Mouse (Mus musculus): Measurements from ENCODE around the gene Metrn. TPM values are rescaled to one million over a fixed set of nuclear protein-coding genes. Genes with fewer than 3 reads are reported as not detected.

Metrn gene
- polyA plus RNA-seq, 1 experiment: 3.2 TPM

DNA sequence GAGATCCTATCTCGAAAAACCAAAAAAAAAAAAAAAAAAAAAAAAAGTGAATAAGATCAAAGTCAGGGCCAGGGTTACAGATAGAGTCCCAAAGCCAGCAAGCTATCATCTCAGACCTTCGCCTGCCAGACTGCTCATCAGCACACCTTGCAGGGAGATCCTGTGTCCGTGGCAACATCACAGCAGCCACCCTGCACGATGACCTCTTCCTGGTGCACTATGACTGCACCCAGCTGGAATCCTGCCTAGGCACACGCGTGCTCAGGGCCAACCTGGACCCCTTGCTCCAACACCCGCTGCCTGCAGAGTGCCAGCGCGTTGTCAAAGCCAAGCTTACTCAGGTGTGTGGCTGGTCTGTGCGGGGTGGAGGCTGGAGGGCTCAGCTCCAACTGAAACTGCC is 52.6 kb downstream of the Metrn start:
- H3K4me1 ChIP-seq (ENCODE audit: control insufficient read depth, insufficient read depth, insufficient read length, low read length): no peaks in the 10 kb centered on the region
- no peak overlapping the region for H3K27ac ChIP-seq (replicated peaks; ENCODE audit: low read depth, low read length)
- H3K4me3 ChIP-seq (ENCODE audit: insufficient read depth, low read depth, low read length): no peak overlapping the region

DNA sequence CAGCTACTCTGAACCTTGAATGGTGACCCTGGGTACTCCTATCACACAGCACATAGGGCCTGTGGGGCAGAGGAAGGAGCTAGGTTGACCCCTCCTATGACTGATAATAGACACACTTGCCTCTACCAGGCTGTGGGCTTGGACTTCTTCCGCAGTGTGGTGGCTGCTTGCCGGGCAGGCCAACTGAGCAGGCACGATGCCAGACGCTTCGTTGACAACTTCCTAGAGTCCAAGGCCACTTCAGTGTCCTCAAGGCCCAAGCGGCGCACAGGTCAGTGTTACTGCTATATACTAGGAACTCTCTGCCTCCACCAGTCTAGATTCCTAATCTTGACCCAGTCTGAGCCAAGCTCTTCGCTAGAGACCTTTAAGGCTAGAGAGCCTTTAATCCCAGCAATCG is 53.1 kb downstream of the Metrn start:
- Histone ChIP-seq H3K4me1 (ENCODE audit: control insufficient read depth, insufficient read depth, insufficient read length, low read length) (no peaks in the 10 kb centered on the region), H3K27ac (replicated peaks; ENCODE audit: low read depth, low read length) (no peak overlapping the region), H3K4me3 (ENCODE audit: insufficient read depth, low read depth, low read length) (no peak overlapping the region)

Other genes with a start within 250 kb of the Metrn start
- gene Sox8, start 226.4 kb downstream of the Metrn start, polyA plus RNA-seq (2012; ENCODE audit: insufficient read depth, insufficient read length, missing spikeins): 0.79 TPM in 1 of 2 replicates, not detected in the other
- gene Lmf1, start 218.1 kb downstream of the Metrn start, polyA plus RNA-seq (2012; ENCODE audit: insufficient read depth, insufficient read length, missing spikeins): 24.0 and 41.1 TPM in 2 replicates
- not detected in 2 replicates for gene Gng13, start 80.0 kb downstream of the Metrn start, polyA plus RNA-seq (2012; ENCODE audit: insufficient read depth, insufficient read length, missing spikeins)
- gene Chtf18, start 69.7 kb downstream of the Metrn start, polyA plus RNA-seq (2012; ENCODE audit: insufficient read depth, insufficient read length, missing spikeins): 0.87 and 3.0 TPM in 2 replicates
- 3.0 and 3.9 TPM in 2 replicates for gene Rpusd1, start 69.5 kb downstream of the Metrn start, polyA plus RNA-seq (2012; ENCODE audit: insufficient read depth, insufficient read length, missing spikeins)
- gene Mslnl, start 61.1 kb downstream of the Metrn start, polyA plus RNA-seq (2012; ENCODE audit: insufficient read depth, insufficient read length, missing spikeins): not detected in 2 replicates
- not detected in 2 replicates for gene Msln, start 42.8 kb downstream of the Metrn start, polyA plus RNA-seq (2012; ENCODE audit: insufficient read depth, insufficient read length, missing spikeins)
- 40.5 and 42.4 TPM in 2 replicates for gene Narfl, start 23.4 kb downstream of the Metrn start, polyA plus RNA-seq (2012; ENCODE audit: insufficient read depth, insufficient read length, missing spikeins)
- gene Haghl, start 11.5 kb downstream of the Metrn start, polyA plus RNA-seq (2012; ENCODE audit: insufficient read depth, insufficient read length, missing spikeins): 5.0 and 5.9 TPM in 2 replicates
- gene Ccdc78, start 10.6 kb downstream of the Metrn start, polyA plus RNA-seq (2012; ENCODE audit: insufficient read depth, insufficient read length, missing spikeins): not detected in 2 replicates
- gene Fam173a, start 4.2 kb downstream of the Metrn start, polyA plus RNA-seq (2012; ENCODE audit: insufficient read depth, insufficient read length, missing spikeins): 41.4 and 42.8 TPM in 2 replicates
- gene AC134908.4, start 1.5 kb downstream of the Metrn start, polyA plus RNA-seq (2012; ENCODE audit: insufficient read depth, insufficient read length, missing spikeins): 4.6 TPM in 1 of 2 replicates, not detected in the other
- gene Fbxl16, start 11.9 kb upstream of the Metrn start, polyA plus RNA-seq (2012; ENCODE audit: insufficient read depth, insufficient read length, missing spikeins): 0.42 and 0.79 TPM in 2 replicates
- gene Wdr24, start 26.5 kb upstream of the Metrn start, polyA plus RNA-seq (2012; ENCODE audit: insufficient read depth, insufficient read length, missing spikeins): 6.3 and 7.1 TPM in 2 replicates
- gene Jmjd8, start 31.7 kb upstream of the Metrn start, polyA plus RNA-seq (2012; ENCODE audit: insufficient read depth, insufficient read length, missing spikeins): 29.2 and 37.3 TPM in 2 replicates
- 65.3 and 69.4 TPM in 2 replicates for gene Stub1, start 36.3 kb upstream of the Metrn start, polyA plus RNA-seq (2012; ENCODE audit: insufficient read depth, insufficient read length, missing spikeins)
- gene Rhbdl1, start 40.2 kb upstream of the Metrn start, polyA plus RNA-seq (2012; ENCODE audit: insufficient read depth, insufficient read length, missing spikeins): 3.4 and 5.0 TPM in 2 replicates
- gene Gm20683, start 44.6 kb upstream of the Metrn start, polyA plus RNA-seq (2012; ENCODE audit: insufficient read depth, insufficient read length, missing spikeins): 0.95 and 1.6 TPM in 2 replicates
- gene Rhot2, start 47.7 kb upstream of the Metrn start, polyA plus RNA-seq (2012; ENCODE audit: insufficient read depth, insufficient read length, missing spikeins): 69.0 and 72.5 TPM in 2 replicates
- 1.6 and 2.4 TPM in 2 replicates for gene Wdr90, start 64.4 kb upstream of the Metrn start, polyA plus RNA-seq (2012; ENCODE audit: insufficient read depth, insufficient read length, missing spikeins)
- 432 and 445 TPM in 2 replicates for gene Mcrip2, start 71.6 kb upstream of the Metrn start, polyA plus RNA-seq (2012; ENCODE audit: insufficient read depth, insufficient read length, missing spikeins)
- 47.5 and 52.1 TPM in 2 replicates for gene Mettl26, start 77.9 kb upstream of the Metrn start, polyA plus RNA-seq (2012; ENCODE audit: insufficient read depth, insufficient read length, missing spikeins)
- gene Wfikkn1, start 83.7 kb upstream of the Metrn start, polyA plus RNA-seq (2012; ENCODE audit: insufficient read depth, insufficient read length, missing spikeins): not detected in 2 replicates
- 6.3 and 7.0 TPM in 2 replicates for gene Rab40c, start 122.6 kb upstream of the Metrn start, polyA plus RNA-seq (2012; ENCODE audit: insufficient read depth, insufficient read length, missing spikeins)
- gene Pigq, start 147.8 kb upstream of the Metrn start, polyA plus RNA-seq (2012; ENCODE audit: insufficient read depth, insufficient read length, missing spikeins): 65.6 and 109 TPM in 2 replicates
- not detected in 2 replicates for gene Nhlrc4, start 147.8 kb upstream of the Metrn start, polyA plus RNA-seq (2012; ENCODE audit: insufficient read depth, insufficient read length, missing spikeins)
- gene A930017K11Rik, start 155.4 kb upstream of the Metrn start, polyA plus RNA-seq (2012; ENCODE audit: insufficient read depth, insufficient read length, missing spikeins): not detected in 2 replicates
- 4.7 and 5.6 TPM in 2 replicates for gene Capn15, start 188.7 kb upstream of the Metrn start, polyA plus RNA-seq (2012; ENCODE audit: insufficient read depth, insufficient read length, missing spikeins)